Mouse (Mus musculus) common myeloid progenitor, adult 5-6 weeks (primary cell): ENCODE measurements at regions not wholly inside any gene's neighbourhood (a gene's known extent, or its start where the extent isn't known, plus 50 kb on each side); places are given as distances from the start of the nearest gene placed in this dataset.

ENCODE experiments used
- ATAC-seq: replicated peaks from 2 replicates; pipeline ENCODE4 v1.8.0; 2016; ENCODE audit warnings: low read depth, mild to moderate bottlenecking, moderate TSS enrichment, inconsistent platforms; ENCODE audit not compliant: poor library complexity, severe bottlenecking

- no peak for ATAC-seq
Measured at GRCm38 (mm10) chr5:12219424-12220107, 163.6 kb upstream of the Sema3d start.

DNA sequence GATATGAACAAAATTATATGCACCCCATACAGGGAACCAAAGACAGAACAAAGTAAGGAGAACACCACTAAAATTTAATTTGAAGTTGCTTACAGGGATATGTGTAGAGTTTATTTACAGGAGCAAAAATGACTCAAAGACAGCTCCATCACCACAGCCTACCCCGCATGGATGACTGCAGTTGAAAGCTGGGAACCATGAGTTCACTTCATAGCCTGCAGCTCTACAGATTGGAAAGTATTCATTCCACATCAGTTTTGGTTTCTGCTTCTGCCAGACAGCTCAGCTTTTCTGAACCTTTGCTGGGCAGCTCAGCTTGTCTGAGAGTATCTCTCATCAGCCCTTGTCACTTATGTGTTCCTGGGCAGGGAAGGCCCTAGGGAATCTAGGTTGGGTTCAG, 160.6 kb upstream of the Sema3d start:
- no peak for ATAC-seq

DNA sequence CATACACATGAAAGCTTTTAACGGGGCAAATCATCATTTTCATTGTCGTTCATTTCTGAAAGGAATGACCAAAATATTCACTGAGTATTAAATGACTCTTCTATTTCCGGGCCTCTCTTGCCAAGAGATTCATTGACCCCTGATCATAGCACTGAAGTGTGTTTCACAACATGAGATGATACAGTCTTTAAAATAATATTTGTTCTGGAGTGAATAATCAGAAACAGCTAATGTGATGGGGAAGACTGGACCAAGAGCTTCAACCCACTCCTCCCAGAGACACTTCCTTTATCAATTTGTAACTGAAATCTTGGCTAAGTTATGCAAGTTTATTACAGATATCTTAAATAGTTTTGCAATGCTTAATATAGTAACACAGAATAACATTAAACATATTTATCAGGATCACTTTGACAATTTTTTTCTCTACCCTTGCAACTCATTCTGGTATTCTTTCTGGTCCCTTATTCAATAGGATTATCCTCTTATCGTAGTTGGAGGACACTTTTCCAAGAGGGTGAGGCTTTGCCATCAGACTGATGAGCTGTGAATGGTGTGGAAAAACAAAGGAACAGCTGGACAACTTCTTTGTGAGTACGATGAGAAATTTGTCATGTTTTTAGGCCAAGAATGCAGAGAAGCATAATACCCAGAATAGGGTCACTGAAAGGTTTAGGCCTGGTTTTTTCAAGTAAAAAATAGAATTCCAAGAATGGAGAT, 149.6 kb upstream of the Sema3d start:
- ATAC-seq = no peak

- no peak for ATAC-seq
Measured at GRCm38 (mm10) chr5:12243179-12243805, 139.9 kb upstream of the Sema3d start.

DNA sequence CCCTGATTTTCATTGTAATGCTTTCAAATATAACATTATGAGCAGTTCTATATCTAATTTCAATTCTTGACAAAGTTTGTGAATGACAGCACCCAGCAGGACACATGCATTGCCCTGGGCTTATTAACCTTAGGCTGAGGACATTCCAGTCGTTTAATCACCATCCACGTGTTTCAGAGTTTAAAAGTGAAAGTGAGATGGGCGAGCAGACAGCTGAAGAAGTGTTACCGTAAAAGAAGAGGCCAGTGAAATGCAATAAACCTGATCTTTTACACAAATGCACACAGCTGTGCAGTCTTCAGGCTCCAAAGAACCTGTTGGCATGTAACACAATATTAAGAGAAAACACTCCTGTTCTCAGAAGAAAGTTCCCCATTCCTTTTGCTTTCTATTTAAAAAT, 89.5 kb upstream of the Sema3d start:
- no peak for ATAC-seq

GRCm38 (mm10) chr5:12297331-12297730, 85.9 kb upstream of the Sema3d start:
- ATAC-seq = no peak

DNA sequence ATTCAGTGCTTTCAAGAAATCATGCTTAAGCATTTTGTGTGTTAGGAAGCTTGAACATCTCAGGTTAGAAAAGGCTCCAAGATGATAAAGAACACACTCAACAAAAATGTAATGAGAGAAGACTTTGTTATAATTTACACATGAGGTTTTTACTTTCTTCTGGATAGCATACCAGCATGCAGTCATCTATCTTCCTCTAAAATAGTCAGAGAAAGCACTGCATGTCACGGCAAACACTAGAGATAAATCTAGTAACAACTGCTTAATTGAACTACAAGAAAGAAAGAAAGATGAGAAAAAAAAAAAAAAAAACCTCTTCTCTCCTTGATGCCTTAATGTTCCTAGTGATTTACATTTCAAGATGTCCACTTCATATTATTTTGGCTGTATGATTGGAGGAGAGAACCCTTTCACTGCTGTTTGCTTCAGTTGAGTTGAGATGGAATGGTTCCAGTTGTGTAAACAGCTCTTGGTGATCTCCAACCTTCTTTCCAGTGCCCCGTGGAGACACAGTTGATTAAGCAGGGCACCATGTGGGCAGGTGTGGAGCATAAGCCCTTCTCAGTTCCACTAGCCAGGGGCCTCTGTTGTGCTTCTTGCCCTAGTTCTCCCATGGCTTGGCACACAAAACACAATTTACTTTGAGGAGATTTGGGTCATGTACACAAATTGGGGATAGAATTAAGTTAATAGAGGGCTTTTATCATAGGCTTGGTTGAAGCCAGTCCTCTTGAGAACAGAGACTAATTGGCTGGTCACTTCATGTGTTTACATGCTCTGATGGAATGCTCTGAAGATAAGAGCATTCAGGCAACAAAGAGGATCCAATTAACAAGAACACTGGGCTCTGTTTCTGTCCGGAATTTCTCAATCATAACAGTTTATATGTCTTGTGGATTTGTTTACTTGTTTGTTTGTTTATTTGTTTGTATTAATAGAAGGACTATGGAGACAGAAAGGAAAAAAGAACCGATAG, 81.1 kb upstream of the Sema3d start:
- no peak for ATAC-seq

DNA sequence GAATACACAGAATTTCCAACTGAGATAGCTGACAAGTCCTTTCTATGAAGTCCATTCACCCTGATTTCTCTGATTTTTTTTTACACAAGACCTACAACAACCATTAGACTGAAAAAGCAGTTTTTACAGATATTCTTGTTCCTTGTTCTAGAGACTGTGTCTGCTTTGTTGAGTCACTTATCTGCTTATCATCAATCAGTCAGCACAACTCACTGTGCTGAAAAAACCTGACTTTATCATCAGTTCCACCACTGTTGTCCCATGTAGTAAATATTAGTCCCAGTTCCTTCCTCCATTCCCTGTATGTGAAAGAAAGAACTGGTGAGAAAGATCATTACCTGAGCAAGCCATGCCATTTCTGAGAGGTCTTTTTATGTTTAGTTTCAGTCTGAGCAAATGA, 73.8 kb upstream of the Sema3d start:
- no peak for ATAC-seq

GRCm38 (mm10) chr5:12332648-12333305, 50.4 kb upstream of the Sema3d start:
- no peak for ATAC-seq
